Mouse (Mus musculus): ENCODE data around the gene Fancd2os.
A peak's percentile ranks its signal among the peaks of the same experiment; 100 is the strongest.

The Fancd2os gene

DNA sequence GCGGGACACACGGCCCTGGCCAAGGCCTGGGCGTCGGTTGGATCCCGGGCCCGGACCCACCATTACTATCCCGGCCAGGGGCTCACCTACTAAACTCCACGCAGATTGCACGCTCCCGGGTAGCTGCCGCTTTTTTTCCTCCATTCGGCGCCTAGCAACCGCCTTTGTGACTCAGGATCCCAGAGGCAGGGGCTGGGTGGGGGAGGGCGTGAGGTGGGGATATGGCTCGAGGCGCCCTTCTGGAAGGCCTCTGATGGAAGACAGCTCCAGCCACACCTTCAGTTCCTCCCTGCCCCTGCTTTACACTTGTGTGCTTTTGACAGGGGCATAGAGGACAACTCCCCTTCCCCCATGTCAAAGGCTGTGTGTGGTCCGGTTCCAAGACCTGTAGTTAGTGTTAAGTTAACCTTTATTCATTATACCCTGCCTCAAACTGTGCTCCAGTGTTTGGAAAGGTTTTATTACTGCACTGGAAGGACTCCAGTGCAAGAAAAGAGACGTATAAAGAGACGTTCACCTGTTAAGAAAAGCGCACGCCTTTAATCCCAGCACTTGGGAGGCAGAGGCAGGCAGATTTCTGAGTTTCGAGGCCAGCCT, at the start of gene Fancd2os:
Gene Fancd2os (minus strand): TSS at position 173 of the 597 bp plus-strand sequence.
- peak; percentile 85 for DNase-seq (ENCODE audit: low read depth, low spot score)

- DNase-seq (ENCODE audit: low read depth, low spot score): no peak
Observed at GRCm38 (mm10) chr6:113650197-113650640, 49.7 kb upstream of the Fancd2os start.

DNA sequence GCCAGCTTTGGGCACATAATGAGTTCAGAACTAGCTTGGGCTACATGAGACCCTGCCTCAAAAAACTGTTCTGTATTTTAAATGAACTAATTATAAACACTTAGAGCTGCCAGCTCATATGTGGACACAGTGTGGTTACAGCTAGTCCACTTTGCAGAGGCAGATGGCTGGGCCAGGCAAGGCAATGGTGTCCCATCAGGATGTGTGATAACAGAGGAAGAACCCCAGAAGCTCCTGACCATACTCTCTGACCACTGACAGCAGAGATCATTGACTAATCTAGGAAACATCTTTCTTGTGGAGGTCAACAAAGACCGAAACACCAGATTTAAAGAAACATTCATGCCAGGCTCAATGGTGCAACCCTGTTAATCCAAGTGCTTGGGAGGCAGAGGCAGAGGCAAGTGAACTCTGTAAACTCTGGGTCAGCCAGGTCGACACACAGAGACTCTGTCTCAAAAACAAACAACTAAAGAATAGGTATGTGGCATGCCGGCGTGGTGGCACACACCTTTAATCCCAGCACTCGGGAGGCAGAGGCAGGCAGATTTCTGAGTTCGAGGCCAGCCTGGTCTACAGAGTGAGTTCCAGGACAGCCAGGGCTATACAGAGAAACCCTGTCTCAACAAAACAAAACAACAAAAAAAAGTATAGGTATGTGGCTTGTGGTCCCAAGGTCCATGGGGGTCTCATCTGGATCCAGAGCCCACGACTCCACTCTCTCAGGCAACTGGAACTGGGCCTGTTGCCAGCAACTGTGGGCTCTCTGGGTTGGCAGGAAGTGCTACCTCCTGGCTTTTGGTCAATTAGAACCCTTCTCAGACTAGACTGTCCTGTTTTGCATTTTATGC, 49.1 kb upstream of the Fancd2os start:
- no peak for DNase-seq (ENCODE audit: low read depth, low spot score)

DNA sequence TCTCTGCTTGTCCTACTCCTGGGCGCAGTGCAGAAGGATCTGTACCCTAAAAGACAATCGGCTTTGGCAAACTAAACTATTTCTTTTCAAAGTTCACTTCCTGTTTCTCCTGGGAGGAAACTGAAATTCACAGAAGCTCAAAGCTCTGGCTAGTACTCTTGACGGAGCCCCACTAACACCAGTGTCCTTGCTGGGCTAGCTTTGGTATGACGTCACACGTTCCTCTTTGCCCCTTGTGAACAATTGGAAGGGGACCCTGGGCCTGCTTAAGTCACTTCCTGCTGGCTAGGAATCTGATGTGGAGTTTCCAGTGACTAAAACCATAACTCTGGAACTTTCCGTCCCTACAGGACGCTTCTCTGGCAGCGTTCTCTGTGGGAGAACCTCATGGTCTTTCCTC, 44.3 kb upstream of the Fancd2os start:
- DNase-seq (ENCODE audit: low read depth, low spot score): no peak

DNA sequence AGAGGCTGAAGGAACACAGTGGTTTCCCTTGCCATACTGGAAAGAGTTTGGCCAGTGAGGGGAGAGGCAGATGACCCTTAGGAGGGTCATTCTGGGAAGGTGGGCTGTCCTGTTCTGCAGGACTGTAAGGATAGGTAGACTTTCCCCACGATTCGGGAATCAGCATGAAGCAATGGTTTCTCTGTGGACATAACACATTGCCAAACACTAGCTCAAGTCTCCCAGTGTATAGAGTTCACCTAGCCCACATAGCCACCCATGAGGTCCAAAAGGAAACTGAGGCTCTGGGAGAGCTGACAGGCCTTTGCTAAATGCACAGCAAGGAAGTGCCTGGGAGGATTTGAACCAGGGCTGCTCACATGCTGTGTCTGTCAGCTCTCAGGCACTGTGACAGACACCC, 43.5 kb upstream of the Fancd2os start:
- DNase-seq (ENCODE audit: low read depth, low spot score): no peak

DNA sequence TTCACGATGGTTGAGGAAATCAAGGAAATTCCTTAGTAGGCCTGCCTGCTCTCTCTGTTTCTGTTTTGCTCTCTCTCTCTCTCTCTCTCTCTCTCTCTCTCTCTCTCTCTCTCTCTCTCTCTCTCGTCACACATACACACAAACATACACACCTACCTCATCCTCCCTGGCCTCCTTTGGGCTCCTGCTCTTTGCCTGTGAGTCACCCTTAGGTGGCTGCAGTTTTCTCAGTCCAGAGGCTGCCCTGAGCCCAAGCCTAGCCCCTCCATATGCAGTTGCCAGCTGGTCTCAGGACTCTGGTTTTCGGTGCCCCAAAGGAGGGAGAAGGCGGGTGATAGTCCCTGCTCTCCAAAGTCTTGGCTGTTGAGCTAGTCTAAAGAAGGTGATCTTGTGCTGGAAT, 42.5 kb upstream of the Fancd2os start:
- DNase-seq (ENCODE audit: low read depth, low spot score): no peak

GRCm38 (mm10) chr6:113642605-113643004, 42.1 kb upstream of the Fancd2os start:
- no peak for DNase-seq (ENCODE audit: low read depth, low spot score)

DNA sequence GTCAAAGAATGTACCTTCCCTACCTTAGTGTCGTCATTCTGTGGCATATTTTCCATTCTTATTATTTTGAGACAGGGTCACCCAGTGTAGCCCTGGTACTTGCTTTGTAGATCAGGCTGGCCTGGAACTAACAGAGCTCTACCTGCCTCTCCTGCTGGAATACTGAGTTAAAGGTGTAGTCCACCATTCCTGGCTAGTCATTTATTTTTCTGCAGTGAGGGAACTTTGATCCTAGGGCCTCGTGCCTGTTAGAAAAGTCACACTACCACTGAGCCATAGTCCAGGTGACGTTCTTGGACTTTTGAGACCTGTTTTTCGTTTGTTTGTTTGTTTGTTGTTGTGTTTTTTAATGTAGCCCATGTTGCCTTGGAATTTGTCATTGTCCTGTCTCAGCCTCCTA, 38.7 kb upstream of the Fancd2os start:
- DNase-seq (ENCODE audit: low read depth, low spot score): no peak

- peak; percentile 95 for DNase-seq (ENCODE audit: low read depth, low spot score)
Observed at GRCm38 (mm10) chr6:113638302-113639040, 38.0 kb upstream of the Fancd2os start, which contains the start of gene Irak2. Irak2 (plus strand) TSS chr6:113638467.

DNA sequence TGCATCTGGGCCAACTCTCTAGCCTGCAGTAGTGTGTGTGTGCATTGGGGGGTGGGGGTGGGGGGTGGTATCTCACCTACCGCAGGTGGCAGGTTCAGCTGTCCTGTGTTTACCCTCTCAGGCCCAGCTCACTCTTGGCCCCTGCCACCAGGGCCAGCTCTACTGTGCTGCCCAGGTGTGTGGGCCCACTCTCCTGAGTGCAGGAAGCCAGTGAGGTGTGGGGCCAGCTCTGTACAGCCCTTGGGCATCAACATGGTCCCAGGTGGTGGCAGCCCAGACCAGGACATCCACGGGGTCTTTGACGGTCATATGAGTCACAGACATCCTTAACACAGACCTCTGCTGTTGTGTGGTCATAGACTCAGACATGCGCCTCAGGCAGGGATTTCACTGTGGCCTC, 32.3 kb upstream of the Fancd2os start:
- no peak for DNase-seq (ENCODE audit: low read depth, low spot score)

- no peak for DNase-seq (ENCODE audit: low read depth, low spot score)
Observed at GRCm38 (mm10) chr6:113630322-113630721, 29.8 kb upstream of the Fancd2os start.

- DNase-seq (ENCODE audit: low read depth, low spot score): no peak
Observed at GRCm38 (mm10) chr6:113624989-113625770, 24.7 kb upstream of the Fancd2os start.

DNA sequence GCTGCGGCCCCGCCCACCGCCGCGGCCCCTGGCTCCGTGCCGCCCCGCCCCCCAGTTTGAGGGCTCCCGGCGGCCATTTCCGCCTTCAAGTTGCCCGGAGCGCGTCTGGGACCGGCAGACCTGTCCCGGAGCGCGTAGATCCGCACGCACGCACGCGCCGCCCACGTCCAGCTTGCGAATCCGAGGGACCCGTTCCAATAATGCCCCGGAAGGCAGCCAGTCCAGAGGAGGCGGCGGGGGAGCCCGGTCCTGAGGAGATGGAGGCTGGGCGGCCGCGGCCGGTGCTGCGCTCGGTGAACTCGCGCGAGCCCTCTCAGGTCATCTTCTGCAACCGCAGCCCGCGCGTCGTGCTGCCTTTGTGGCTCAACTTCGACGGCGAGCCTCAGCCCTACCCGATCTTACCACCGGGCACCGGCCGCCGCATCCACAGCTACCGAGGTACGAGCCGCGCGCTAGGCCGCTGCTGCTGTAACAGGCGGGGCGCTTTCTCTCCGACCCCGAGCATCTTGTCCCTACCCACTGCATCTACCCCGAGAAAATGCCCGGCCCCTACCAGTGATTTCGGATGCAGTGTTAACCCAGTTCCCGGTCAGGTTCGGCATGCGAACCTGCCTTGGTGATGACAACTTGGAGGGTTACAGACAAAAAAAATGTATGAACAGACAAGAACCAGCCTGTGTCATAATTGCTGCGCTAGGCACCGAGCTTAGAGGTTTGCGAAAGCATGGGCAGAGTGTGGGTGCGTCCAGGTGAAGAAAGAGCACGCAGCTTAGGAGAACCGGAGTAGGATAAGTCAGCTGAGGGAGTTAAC, 23.6 kb upstream of the Fancd2os start, which contains the start of gene Vhl:
Gene Vhl (plus strand): TSS at position 19 of the 811 bp plus-strand sequence.
- peak; percentile 77 for DNase-seq (ENCODE audit: low read depth, low spot score)

- DNase-seq (ENCODE audit: low read depth, low spot score): peak; percentile 42
Observed at GRCm38 (mm10) chr6:113623386-113623785, 22.9 kb upstream of the Fancd2os start.

DNA sequence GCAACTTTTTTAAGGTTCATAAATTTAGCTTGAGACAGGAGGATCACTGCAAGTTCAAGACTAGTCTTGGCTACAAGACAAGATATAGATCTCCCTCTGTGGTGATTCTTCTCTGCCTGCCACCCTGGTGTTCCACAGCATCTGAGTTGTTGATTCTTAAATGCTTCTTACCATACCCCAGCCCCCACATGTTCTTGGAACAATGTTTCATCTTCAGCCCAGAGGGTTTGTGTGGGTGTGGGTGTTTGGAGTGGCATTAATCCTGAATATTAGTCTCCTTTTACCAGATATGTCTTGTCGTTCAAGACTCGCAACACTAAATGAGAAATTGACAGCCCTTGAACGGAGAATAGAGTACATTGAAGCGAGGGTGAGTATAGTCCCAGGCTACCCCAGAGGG, 15.0 kb upstream of the Fancd2os start:
- DNase-seq (ENCODE audit: low read depth, low spot score): no peak

DNA sequence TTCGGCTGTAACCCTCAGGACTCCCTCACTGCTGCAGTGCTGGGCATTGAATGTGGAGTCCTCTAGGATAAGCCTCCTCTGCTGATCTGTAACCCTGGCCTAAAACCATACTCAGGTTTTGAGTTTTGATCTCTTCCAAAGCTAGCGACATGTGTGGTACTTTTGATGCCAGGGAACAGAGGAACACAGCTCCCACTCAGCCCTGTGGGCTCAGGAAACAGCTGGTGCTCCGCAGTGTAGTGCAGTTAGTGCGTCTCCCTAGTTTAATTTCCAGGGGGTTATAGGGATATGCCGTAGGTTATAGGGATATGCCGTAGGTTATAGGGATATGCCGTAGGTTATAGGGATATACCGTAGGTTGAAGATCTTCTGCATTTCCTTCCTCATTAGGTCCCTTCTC, 14.5 kb upstream of the Fancd2os start:
- no peak for DNase-seq (ENCODE audit: low read depth, low spot score)

- DNase-seq (ENCODE audit: low read depth, low spot score): no peak
Observed at GRCm38 (mm10) chr6:113614152-113614551, 13.6 kb upstream of the Fancd2os start.

DNA sequence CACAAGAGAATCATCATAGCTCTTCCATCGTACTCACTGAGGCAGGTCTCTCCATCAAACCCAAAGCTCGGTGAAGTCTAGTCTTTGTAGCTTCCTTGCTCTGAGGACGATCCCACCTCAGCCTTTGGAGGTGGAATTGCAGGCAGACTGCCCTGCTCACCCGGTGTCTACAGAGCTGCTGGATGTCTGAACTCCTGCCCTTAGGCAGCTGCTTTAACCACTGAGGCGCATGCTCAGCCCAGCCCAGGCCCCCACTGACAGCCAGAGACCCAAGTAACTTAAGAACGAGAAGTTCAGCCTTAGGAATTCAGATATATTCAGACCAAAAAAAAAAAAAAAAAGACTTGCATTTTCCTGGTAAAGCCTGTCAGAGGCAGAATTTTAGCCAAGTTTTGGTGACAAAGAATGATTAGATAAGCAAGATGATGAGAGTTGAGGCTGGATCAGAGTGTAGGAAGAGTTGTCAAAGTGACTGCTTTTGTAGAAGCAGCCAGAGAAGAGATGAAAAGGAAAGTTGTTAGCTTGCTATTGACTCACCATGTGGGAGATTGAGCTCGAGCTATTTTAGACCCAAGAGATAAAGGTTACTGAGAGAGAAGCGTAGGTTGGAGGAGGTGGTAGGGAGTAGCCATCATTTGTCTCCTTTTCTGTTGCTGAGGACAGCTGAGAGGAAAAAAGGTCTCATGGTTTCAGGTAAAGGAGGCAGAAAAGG, 11.9 kb upstream of the Fancd2os start:
- DNase-seq (ENCODE audit: low read depth, low spot score): no peak

GRCm38 (mm10) chr6:113609293-113609692, 8.8 kb upstream of the Fancd2os start:
- DNase-seq (ENCODE audit: low read depth, low spot score): no peak

GRCm38 (mm10) chr6:113608871-113609270, 8.4 kb upstream of the Fancd2os start:
- no peak for DNase-seq (ENCODE audit: low read depth, low spot score)
